Mouse (Mus musculus): ENCODE measurements around the gene Zfp108. TPM values are rescaled to one million over a fixed set of nuclear protein-coding genes. Genes with fewer than 3 reads are reported as not detected.
"Not testable (repeated sequence)": the region's sequence is repeated elsewhere in the genome, so short reads cannot be mapped to it uniquely, and the experiment has no call there.

Zfp108 gene
- 1 to 10 TPM; 2.0 to 2.1 TPM for total RNA-seq (2021)
- long read RNA-seq, experiment 1, partial matches to known transcripts, result 1 of 2 reads
- long read RNA-seq, experiment 1, other reads (novel, unspliced or antisense), result 1 of 2 reads
- long read RNA-seq, experiment 2, partial matches to known transcripts, result 0 of 4 reads
- long read RNA-seq, experiment 2, other reads (novel, unspliced or antisense), result 2 of 4 reads

GRCm38 (mm10) chr7:24254633-24255474 is at the start of gene Zfp108:
Gene Zfp108 (plus strand): TSS chr7:24254794.
- peak; percentile 83 to 88 for DNase-seq

GRCm38 (mm10) chr7:24207488-24208261 is 46.9 kb upstream of the Zfp108 start:
- peak; percentile 70 to 73 for DNase-seq

GRCm38 (mm10) chr7:24208282-24208886 is 46.2 kb upstream of the Zfp108 start:
- DNase-seq, result no peak

- DNase-seq, result no peak
Observed at GRCm38 (mm10) chr7:24210296-24210695, 44.3 kb upstream of the Zfp108 start.

GRCm38 (mm10) chr7:24211343-24211742 is 43.3 kb upstream of the Zfp108 start, which contains the start of gene Zfp111:
Gene Zfp111 (minus strand): TSS chr7:24211443.
- DNase-seq, result no peak

- peak; percentile 77 to 78 for DNase-seq
Observed at GRCm38 (mm10) chr7:24237040-24237791, 17.4 kb upstream of the Zfp108 start, which contains the start of gene Zfp109. Gene Zfp109 (minus strand): TSS chr7:24237560.

GRCm38 (mm10) chr7:24253779-24254615 is 597 bp upstream of the Zfp108 start:
- DNase-seq, result no peak

- DNase-seq, result no peak
Observed at GRCm38 (mm10) chr7:24259306-24259999, 4.9 kb downstream of the Zfp108 start.

- no peak for DNase-seq
Observed at GRCm38 (mm10) chr7:24260000-24260312, 5.4 kb downstream of the Zfp108 start.

GRCm38 (mm10) chr7:24268176-24269155 is 13.9 kb downstream of the Zfp108 start:
- DNase-seq, result no peak

GRCm38 (mm10) chr7:24269256-24269655 is 14.7 kb downstream of the Zfp108 start:
- DNase-seq, result no peak

GRCm38 (mm10) chr7:24269667-24270287 is 15.2 kb downstream of the Zfp108 start:
- no peak for DNase-seq

GRCm38 (mm10) chr7:24270288-24270672 is 15.7 kb downstream of the Zfp108 start, which contains the start of gene Zfp93:
Gene Zfp93 (plus strand): TSS chr7:24270420.
- peak; percentile 82 to 84 for DNase-seq

GRCm38 (mm10) chr7:24271191-24271590 is 16.6 kb downstream of the Zfp108 start:
- no peak for DNase-seq

- no peak for DNase-seq
Observed at GRCm38 (mm10) chr7:24274456-24274855, 19.9 kb downstream of the Zfp108 start.

- not testable (repeated sequence) for DNase-seq
Observed at GRCm38 (mm10) chr7:24278771-24279170, 24.2 kb downstream of the Zfp108 start.

- no peak for DNase-seq
Observed at GRCm38 (mm10) chr7:24280031-24280857, 25.6 kb downstream of the Zfp108 start.
